17 mouse cellular contexts compared by ENCODE assay signal in the genomic region with DNA sequence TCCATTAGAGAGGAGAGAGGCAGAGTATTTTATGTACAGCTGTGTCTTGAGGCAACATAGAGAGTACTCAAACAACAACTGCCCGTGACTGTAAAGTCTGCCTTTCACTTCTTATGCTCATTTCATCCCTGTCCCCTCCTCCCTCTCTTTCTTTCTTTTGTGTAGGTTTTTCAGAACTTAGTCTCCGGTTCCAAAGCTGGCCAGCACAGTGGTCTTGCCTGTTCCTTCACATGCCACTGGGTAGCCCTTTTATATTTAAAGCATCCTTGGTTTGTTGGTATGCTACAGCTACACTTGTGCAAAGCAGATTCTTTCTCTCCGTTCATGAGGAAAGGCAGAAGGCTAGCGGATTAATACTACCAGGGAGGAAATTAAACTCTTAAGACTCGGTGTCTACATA.
DNase-seq lines count a peak whose midpoint lies in the region; ATAC-seq and TF ChIP-seq lines count a peak whose summit lies in the region.
"Had no signal": no experiment of that assay in that cellular context is flagged by ENCODE, and none has a peak within 500 bp of the region (broad histone marks: within the 10 kb centered on the region; RNA-seq: fewer than 3 reads in every experiment).

No protein-coding gene starts in this region.

- peak overlapping the region; percentile 93 for H3K4me2 ChIP-seq in CH12.LX (ENCODE audit: insufficient read depth, low read depth, poor library complexity, severe bottlenecking)
- peak overlapping the region; percentile 42 for H3K4me2 ChIP-seq in forebrain, embryonic 13.5 days
- peak overlapping the region; percentile 43 for H3K4me2 ChIP-seq in hindbrain, postnatal 0 days (ENCODE audit: low read depth, low read length)
- H3K4me2 ChIP-seq in kidney, embryonic 15.5 days, result no peak overlapping the region
- H3K4me2 ChIP-seq: embryonic facial prominence, embryonic 13.5 days; limb, embryonic 13.5 days had no signal

- dilution Hi-C loops in CH12.LX (cut with MboI; ENCODE audit: extremely low pct_ligation_motif_present, extremely low pct_unique_long_range_greater_than_20kb, low sequenced_read_pairs), result no loop called here

- peaks cover 0 to 10% of the 10 kb centered on the region in 2 experiments; a peak in 2 of 4 replicates for H3K4me1 ChIP-seq in CH12.LX (ENCODE audit: control insufficient read depth in 1 of 2, insufficient read depth in 2 of 2)
- H3K4me1 ChIP-seq in forebrain, embryonic 13.5 days, result peaks cover 20% of the 10 kb centered on the region
- H3K4me1 ChIP-seq in hindbrain, postnatal 0 days (ENCODE audit: insufficient read depth, low read length), result no peaks in the 10 kb centered on the region; the same call in 1 of the 2 replicates
- 0 out of 2 replicates have a peak, but pooled peaks cover 2% of the 10 kb centered on the region for H3K4me1 ChIP-seq in kidney, embryonic 15.5 days
- H3K4me1 ChIP-seq: embryonic facial prominence, embryonic 13.5 days; megakaryocyte, embryonic 14.5 days had no signal

- H3K27me3 ChIP-seq in CH12.LX (replicated peaks), result no peaks in the 10 kb centered on the region
- H3K27me3 ChIP-seq in forebrain, embryonic 13.5 days, result no peaks in the 10 kb centered on the region
- no peaks in the 10 kb centered on the region for H3K27me3 ChIP-seq in hindbrain, postnatal 0 days (ENCODE audit: insufficient read depth, low read length)
- no peaks in the 10 kb centered on the region for H3K27me3 ChIP-seq in kidney, embryonic 15.5 days
- H3K27me3 ChIP-seq: embryonic facial prominence, embryonic 13.5 days; limb, embryonic 13.5 days had no signal

- no peak for TF ChIP-seq RAD21 in CH12.LX (IDR thresholded peaks at IDR 0.05; ENCODE audit: low read depth, low read length)

- in situ Hi-C loops in CH12.LX (cut with MboI; ENCODE audit: low pct_ligation_motif_present, low pct_unique_long_range_greater_than_20kb, low sequenced_read_pairs), result loop anchor here (25.0 kb wide), 1 partner anchor 665 kb away; the partner anchor contains the start of gene Spryd7

- no peak for TF ChIP-seq POLR2A in CH12.LX (IDR thresholded peaks at IDR 0.05; ENCODE audit: low read depth, low read length)

- H3K9me3 ChIP-seq in CH12.LX (replicated peaks; ENCODE audit: low read length), result no peaks in the 10 kb centered on the region
- H3K9me3 ChIP-seq in forebrain, embryonic 13.5 days (replicated peaks), result no peaks in the 10 kb centered on the region
- H3K9me3 ChIP-seq in hindbrain, postnatal 0 days (ENCODE audit: low read length), result no peaks in the 10 kb centered on the region
- H3K9me3 ChIP-seq in kidney, embryonic 15.5 days (replicated peaks), result no peaks in the 10 kb centered on the region
- H3K9me3 ChIP-seq: embryonic facial prominence, embryonic 13.5 days; limb, embryonic 13.5 days; megakaryocyte, embryonic 14.5 days had no signal

- DNase-seq in heart, adult 11 months, result peak; percentile 2
- DNase-seq in heart, postnatal 25 days (ENCODE audit: low spot score), result no peak
- DNase-seq in CH12.LX (ENCODE audit: extremely low read depth), result no peak
- DNase-seq in hindbrain, postnatal 0 days (ENCODE audit: low spot score), result no peak
- DNase-seq in urinary bladder, postnatal 14 days (ENCODE audit: low spot score), result no peak
- no peak for DNase-seq in embryo, embryonic 9.5 days (ENCODE audit: extremely low spot score)
- DNase-seq: adrenal gland, postnatal 25 days; B cell, adult 2 months; cerebellum, adult 8-10 months; gastrocnemius, postnatal 10 days had no signal

- intact Hi-C loops in heart, postnatal 25 days (cut with DNase I), result no loop called here

- H3K9ac ChIP-seq in CH12.LX (ENCODE audit: insufficient read depth, low read depth), result no peak overlapping the region
- H3K9ac ChIP-seq in forebrain, embryonic 13.5 days, result peak overlapping the region; percentile 13; the same call in 1 of the 2 replicates
- H3K9ac ChIP-seq in hindbrain, postnatal 0 days (replicated peaks; ENCODE audit: low read length), result no peak overlapping the region
- no peak overlapping the region for H3K9ac ChIP-seq in kidney, embryonic 15.5 days
- H3K9ac ChIP-seq: embryonic facial prominence, embryonic 13.5 days; limb, embryonic 13.5 days; liver, embryonic 14.5 days had no signal

- TF ChIP-seq EP300 in CH12.LX (IDR thresholded peaks at IDR 0.05; ENCODE audit: low read length), result no peak

- no peak for TF ChIP-seq CTCF in CH12.LX (conservative IDR thresholded peaks at IDR 0.05 in 1 of 2, IDR thresholded peaks at IDR 0.05 in 1 of 2; ENCODE audit: low read depth in 2 of 2, low read length in 2 of 2)
- TF ChIP-seq CTCF in hindbrain, postnatal 0 days (IDR thresholded peaks at IDR 0.05; ENCODE audit: low read depth), result no peak

- WGBS in forebrain, embryonic 13.5 days, result 16% methylated on average over 5 of the region's 5 CpGs
- 27% methylated on average over 5 of the region's 5 CpGs for WGBS in hindbrain, postnatal 0 days
- 80% methylated on average over 5 of the region's 5 CpGs for WGBS in kidney, embryonic 15.5 days

- H3K4me3 ChIP-seq in CH12.LX (replicated peaks in 1 of 3; ENCODE audit: low read depth in 2 of 3, low read length in 2 of 3, poor library complexity in 1 of 3), result peak overlapping the region in 1 of 3 experiments; percentile 53
- H3K4me3 ChIP-seq in forebrain, embryonic 13.5 days, result no peak overlapping the region
- H3K4me3 ChIP-seq in hindbrain, postnatal 0 days (ENCODE audit: low read length), result peak overlapping the region; percentile 11; the same call in 1 of the 2 replicates
- H3K4me3 ChIP-seq in kidney, embryonic 15.5 days (replicated peaks), result no peak overlapping the region
- H3K4me3 ChIP-seq: embryonic facial prominence, embryonic 13.5 days; limb, embryonic 13.5 days; megakaryocyte, embryonic 14.5 days had no signal

- H3K27ac ChIP-seq in CH12.LX (ENCODE audit: insufficient read depth, low read depth), result no peak overlapping the region
- peak overlapping the region; percentile 85 for H3K27ac ChIP-seq in forebrain, embryonic 13.5 days
- peak overlapping the region; percentile 65 for H3K27ac ChIP-seq in hindbrain, postnatal 0 days
- H3K27ac ChIP-seq in kidney, embryonic 15.5 days, result no peak overlapping the region
- H3K27ac ChIP-seq: embryonic facial prominence, embryonic 13.5 days; limb, embryonic 13.5 days; liver, embryonic 14.5 days; stomach, postnatal 0 days had no signal

- H3K79me2 ChIP-seq in CH12.LX (replicated peaks; ENCODE audit: control insufficient read depth, extremely low read depth, insufficient read depth, poor library complexity, severe bottlenecking), result no peaks in the 10 kb centered on the region

- ATAC-seq in forebrain, embryonic 13.5 days, result peak; percentile 85
- ATAC-seq in hindbrain, postnatal 0 days, result peak; percentile 69
- ATAC-seq in kidney, embryonic 15.5 days (replicated peaks; ENCODE audit: low FRiP score), result no peak

- H3K36me3 ChIP-seq in CH12.LX (replicated peaks in 1 of 2; ENCODE audit: control insufficient read depth in 1 of 2, insufficient read depth in 1 of 2, low read length in 1 of 2), result no peaks in the 10 kb centered on the region
- H3K36me3 ChIP-seq in forebrain, embryonic 13.5 days (ENCODE audit: poor library complexity, severe bottlenecking), result no peaks in the 10 kb centered on the region
- H3K36me3 ChIP-seq in hindbrain, postnatal 0 days (ENCODE audit: insufficient read depth, low read length), result no peaks in the 10 kb centered on the region
- no peaks in the 10 kb centered on the region for H3K36me3 ChIP-seq in kidney, embryonic 15.5 days
- H3K36me3 ChIP-seq: embryonic facial prominence, embryonic 13.5 days; limb, embryonic 13.5 days had no signal

TF ChIP-seq in CH12.LX, 34 proteins besides CTCF, POLR2A, EP300 and RAD21:
- TF ChIP-seq MAX (IDR thresholded peaks at IDR 0.05; ENCODE audit: low read length) (no peak), HCFC1 (IDR thresholded peaks at IDR 0.05; ENCODE audit: low read depth, low read length) (no peak), ETS1 (conservative IDR thresholded peaks at IDR 0.05; ENCODE audit: low read depth, low read length) (no peak), MYC (IDR thresholded peaks at IDR 0.05; ENCODE audit: low read depth, low read length) (no peak), E2F4 (IDR thresholded peaks at IDR 0.05; ENCODE audit: insufficient replicate concordance, low read depth, low read length) (no peak), PAX5 (IDR thresholded peaks at IDR 0.05; ENCODE audit: low read length) (no peak), MAFK (IDR thresholded peaks at IDR 0.05; ENCODE audit: insufficient replicate concordance, low read length) (no peak), CHD1 (IDR thresholded peaks at IDR 0.05; ENCODE audit: low read depth, low read length) (no peak), TCF12 (IDR thresholded peaks at IDR 0.05; ENCODE audit: low read depth, low read length) (no peak), ZKSCAN1 (IDR thresholded peaks at IDR 0.05; ENCODE audit: borderline replicate concordance, low read depth, low read length) (no peak), KAT2A (IDR thresholded peaks at IDR 0.05; ENCODE audit: insufficient replicate concordance, low read length) (no peak), SIN3A (IDR thresholded peaks at IDR 0.05; ENCODE audit: low read length) (no peak), MXI1 (IDR thresholded peaks at IDR 0.05; ENCODE audit: low read depth, low read length) (no peak), USF1 (IDR thresholded peaks at IDR 0.05; ENCODE audit: low read depth, low read length) (no peak)

Comparison
In these comparisons a context has a peak if more than half of its experiments do, and no peak if none do; other contexts are left out.
1. H3K27ac ChIP-seq: peak in forebrain, embryonic 13.5 days (single experiment) and hindbrain, postnatal 0 days (single experiment); none in CH12.LX (single experiment) and kidney, embryonic 15.5 days (single experiment).